Mouse (Mus musculus) gastrocnemius, adult 2 months (tissue): ENCODE measurements at regions not wholly inside any gene's neighbourhood (a gene's known extent, or its start where the extent isn't known, plus 50 kb on each side); places are given as distances from the start of the nearest gene placed in this dataset.
"Not testable (repeated sequence)": the region's sequence is repeated elsewhere in the genome, so short reads cannot be mapped to it uniquely, and the experiment has no call there.

Source experiments
- DNase-seq: peaks from one replicate; pipeline ENCODE4 v3.0.0; 2022
- H3K27ac ChIP-seq: fragments of 200-600 bp; 2 replicates; pipeline ENCODE4 v1.8.1; 2022; ENCODE audit warnings: mild to moderate bottlenecking
- H3K4me3 ChIP-seq: fragments of 200-600 bp; 2 replicates; pipeline ENCODE4 v1.8.1; 2022; ENCODE audit warnings: mild to moderate bottlenecking, moderate library complexity
- CTCF ChIP-seq: fragments of 200-600 bp; IDR thresholded peaks from 2 replicates; pipeline ENCODE4 v1.8.1; 2022; ENCODE audit warnings: antibody characterized with exemption, mild to moderate bottlenecking, moderate library complexity
- intact Hi-C: fragments of 180-260 bp; cut with DNase I; formaldehyde crosslinking; loops from one replicate; pipeline ENCODE4 v1.15.1; 2025

- H3K27ac ChIP-seq = no peak overlapping the region
- DNase-seq = no peak
- no peak overlapping the region for H3K4me3 ChIP-seq
- intact Hi-C loops = no loop called here
- no peak for TF ChIP-seq CTCF
These were observed 85.3 kb downstream of the Slitrk1 start for GRCm38 (mm10) chr14:108828668-108829067.

GRCm38 (mm10) chr14:108821539-108821938, 92.4 kb downstream of the Slitrk1 start:
- no peak for TF ChIP-seq CTCF
- DNase-seq = no peak
- Histone ChIP-seq H3K27ac (no peak overlapping the region), H3K4me3 (no peak overlapping the region)
- intact Hi-C loops = no loop called here

GRCm38 (mm10) chr14:108819370-108819769, 94.6 kb downstream of the Slitrk1 start:
- TF ChIP-seq CTCF = no peak
- intact Hi-C loops = no loop called here
- Histone ChIP-seq H3K27ac (no peak overlapping the region), H3K4me3 (no peak overlapping the region)
- no peak for DNase-seq

GRCm38 (mm10) chr14:108805394-108805982, 108.5 kb downstream of the Slitrk1 start:
- H3K4me3 ChIP-seq = no peak overlapping the region
- DNase-seq = no peak
- TF ChIP-seq CTCF = no peak
- H3K27ac ChIP-seq = no peak overlapping the region
- intact Hi-C loops = no loop called here

- TF ChIP-seq CTCF = no peak
- no peak overlapping the region for H3K27ac ChIP-seq
- intact Hi-C loops = no loop called here
- no peak overlapping the region for H3K4me3 ChIP-seq
- DNase-seq = no peak
These were observed 115.1 kb downstream of the Slitrk1 start for GRCm38 (mm10) chr14:108798884-108799283.

GRCm38 (mm10) chr14:108792445-108792844, 121.5 kb downstream of the Slitrk1 start:
- DNase-seq = no peak
- TF ChIP-seq CTCF = no peak
- H3K27ac ChIP-seq = no peak overlapping the region
- no peak overlapping the region for H3K4me3 ChIP-seq
- intact Hi-C loops = no loop called here

- TF ChIP-seq CTCF = no peak
- intact Hi-C loops = no loop called here
- no peak for DNase-seq
- no peak overlapping the region for H3K27ac ChIP-seq
- no peak overlapping the region for H3K4me3 ChIP-seq
These were observed 122.7 kb downstream of the Slitrk1 start for GRCm38 (mm10) chr14:108791296-108791695.

GRCm38 (mm10) chr14:108748730-108749129, 165.2 kb downstream of the Slitrk1 start:
- Histone ChIP-seq H3K27ac (no peak overlapping the region), H3K4me3 (no peak overlapping the region)
- DNase-seq = no peak
- no peak for TF ChIP-seq CTCF
- intact Hi-C loops = no loop called here

GRCm38 (mm10) chr14:108711811-108712210, 202.1 kb downstream of the Slitrk1 start:
- H3K27ac ChIP-seq = no peak overlapping the region
- TF ChIP-seq CTCF = no peak
- no peak for DNase-seq
- no peak overlapping the region for H3K4me3 ChIP-seq
- intact Hi-C loops = no loop called here

- TF ChIP-seq CTCF = no peak
- no peak overlapping the region for H3K4me3 ChIP-seq
- intact Hi-C loops = no loop called here
- no peak overlapping the region for H3K27ac ChIP-seq
- DNase-seq = no peak
These were observed 204.8 kb downstream of the Slitrk1 start for GRCm38 (mm10) chr14:108709101-108709631.

- H3K27ac ChIP-seq, DNase-seq, H3K4me3 ChIP-seq, intact Hi-C loops: not testable (repeated sequence)
These were observed 209.3 kb downstream of the Slitrk1 start for GRCm38 (mm10) chr14:108704662-108705061.

- no peak for TF ChIP-seq CTCF
- no peak for DNase-seq
- intact Hi-C loops = loop anchor here (1.0 kb wide), 1 partner anchor 29 kb away; no protein-coding TSS in a partner anchor
- Histone ChIP-seq H3K27ac (no peak overlapping the region), H3K4me3 (no peak overlapping the region)
These were observed 249.1 kb downstream of the Slitrk1 start for GRCm38 (mm10) chr14:108664864-108665263.

GRCm38 (mm10) chr14:108638291-108638690, 275.7 kb downstream of the Slitrk1 start:
- DNase-seq = no peak
- H3K4me3 ChIP-seq = no peak overlapping the region
- no peak overlapping the region for H3K27ac ChIP-seq
- TF ChIP-seq CTCF = no peak
- intact Hi-C loops = no loop called here

- no peak for DNase-seq
- Histone ChIP-seq H3K27ac (no peak overlapping the region), H3K4me3 (no peak overlapping the region)
- no peak for TF ChIP-seq CTCF
- intact Hi-C loops = no loop called here
These were observed 278.7 kb downstream of the Slitrk1 start for GRCm38 (mm10) chr14:108635266-108635665.
